Mouse (Mus musculus) small intestine, adult 2 months (tissue): ENCODE results near the gene Tecpr1. TPM values are rescaled to one million over a fixed set of nuclear protein-coding genes. Genes with fewer than 3 reads are reported as not detected.

Experiments used
- H3K27ac ChIP-seq: fragments of 200-500 bp; 2 replicates; pipeline ENCODE4 v1.5.1; 2012; ENCODE audit warnings: low read depth, low read length, control low read depth, inconsistent platforms; ENCODE audit not compliant: insufficient read depth
- H3K27me3 ChIP-seq: fragments of 200-500 bp; 2 replicates; pipeline ENCODE4 v1.6.1; 2012; ENCODE audit warnings: mild to moderate bottlenecking, moderate library complexity, low read length, inconsistent platforms; ENCODE audit not compliant: control insufficient read depth, insufficient read depth
- H3K36me3 ChIP-seq: fragments of 200-500 bp; 2 replicates; pipeline ENCODE4 v1.6.1; 2012; ENCODE audit warnings: mild to moderate bottlenecking, low read length, control low read depth, inconsistent platforms; ENCODE audit not compliant: control insufficient read depth, insufficient read depth
- H3K4me1 ChIP-seq: fragments of 200-500 bp; 2 replicates; pipeline ENCODE4 v1.6.1; 2012; ENCODE audit warnings: low read length, inconsistent platforms, mixed read lengths; ENCODE audit not compliant: control insufficient read depth, insufficient read depth, insufficient read length
- H3K4me3 ChIP-seq: fragments of 200-500 bp; 2 replicates; pipeline ENCODE4 v1.5.1; 2012; ENCODE audit warnings: low read depth, mild to moderate bottlenecking, control low read depth, inconsistent platforms, low read length, moderate library complexity
- CTCF ChIP-seq: fragments of 200-500 bp; IDR thresholded peaks from 2 replicates; pipeline ENCODE4 v1.5.1; 2012; ENCODE audit warnings: low read depth, mild to moderate bottlenecking, control low read depth, inconsistent platforms, low read length, moderate library complexity, mixed read lengths; ENCODE audit not compliant: insufficient replicate concordance, insufficient read length; ENCODE audit errors: extremely low read depth
- POLR2A ChIP-seq: fragments of 200-500 bp; IDR thresholded peaks from 2 replicates; pipeline ENCODE4 v1.6.1; 2012; ENCODE audit warnings: low read depth, mild to moderate bottlenecking, control low read depth, inconsistent platforms, low read length, moderate library complexity
- WGBS: fragments of 180-500 bp; shearing (Covaris S2); methylation state at CpG from one replicate; pipeline ENCODE4 v1.1.7; 2018; 5-methylcytosine and 5-hydroxymethylcytosine counted together
- polyA plus RNA-seq: library from polyadenylated mRNA; depleted of rRNA; stranded (reverse); fragments of >200 nt; gene quantifications from 2 replicates; pipeline ENCODE4 v1.2.3, GENCODE M21; 2012

The Tecpr1 gene
- polyA plus RNA-seq, 1 experiment: 29.7 TPM

DNA sequence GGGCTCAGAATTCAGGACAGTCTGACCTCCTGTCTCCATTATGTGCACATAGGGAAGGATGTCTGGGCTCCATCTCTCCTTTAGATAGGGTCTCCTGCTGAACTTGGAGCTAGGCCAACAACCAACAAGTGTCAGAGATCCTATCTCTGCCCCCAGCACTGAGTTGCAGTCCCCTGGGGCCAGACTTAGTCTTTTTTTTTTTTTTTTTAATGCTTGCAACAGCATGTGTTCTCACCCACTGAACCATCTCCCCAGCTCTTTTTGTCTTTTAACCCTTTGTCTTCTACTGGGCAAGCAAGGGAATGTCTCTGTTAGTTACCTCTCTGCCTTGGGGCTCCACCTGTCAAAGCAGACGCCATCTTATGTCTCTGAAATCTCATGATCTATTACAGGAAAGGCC lies 15.6 kb upstream of the Tecpr1 start:
- H3K27ac ChIP-seq: no peak overlapping the region
- 85% methylated on average over 1 of the region's 1 CpGs for WGBS
- TF ChIP-seq POLR2A: no peak
- no peak for TF ChIP-seq CTCF

DNA sequence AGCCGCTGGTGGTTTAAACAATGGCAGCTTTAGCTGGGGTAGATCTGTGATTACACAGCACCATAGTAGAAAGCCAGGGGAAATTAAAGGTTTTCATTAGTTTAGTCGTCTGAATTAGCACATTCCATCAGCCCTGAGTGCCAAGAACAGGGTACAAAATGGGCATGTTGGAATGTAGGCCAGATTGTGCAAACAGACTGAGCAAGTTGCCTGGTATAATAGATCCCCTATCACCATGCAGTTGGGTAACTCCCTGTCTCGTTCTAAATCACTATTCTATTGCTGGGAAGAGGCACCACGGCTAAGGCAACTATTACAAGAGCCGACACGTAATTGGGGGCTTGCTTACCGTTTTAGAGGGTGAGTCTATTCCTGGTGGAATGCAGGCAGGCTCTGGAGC lies 11.3 kb upstream of the Tecpr1 start:
- TF ChIP-seq POLR2A: no peak
- no peak for TF ChIP-seq CTCF
- H3K36me3 ChIP-seq: no peaks in the 10 kb centered on the region
- WGBS: 86% methylated on average over 7 of the region's 7 CpGs
- H3K27me3 ChIP-seq: no peaks in the 10 kb centered on the region
- no peaks in the 10 kb centered on the region for H3K4me1 ChIP-seq
- no peak overlapping the region for H3K27ac ChIP-seq
- no peak overlapping the region for H3K4me3 ChIP-seq

More for the DNA sequence above, 15.6 kb upstream of the Tecpr1 start:
- Histone ChIP-seq H3K27me3 (no peaks in the 10 kb centered on the region), H3K4me3 (no peak overlapping the region), H3K4me1 (no peaks in the 10 kb centered on the region), H3K36me3 (no peaks in the 10 kb centered on the region)

GRCm38 (mm10) chr5:144234222-144234621 lies 10.8 kb upstream of the Tecpr1 start:
- Histone ChIP-seq H3K27ac (no peak overlapping the region), H3K27me3 (no peaks in the 10 kb centered on the region), H3K4me3 (no peak overlapping the region), H3K36me3 (no peaks in the 10 kb centered on the region), H3K4me1 (no peaks in the 10 kb centered on the region)
- no peak for TF ChIP-seq CTCF
- no peak for TF ChIP-seq POLR2A
- 74% methylated on average over 6 of the region's 6 CpGs for WGBS

DNA sequence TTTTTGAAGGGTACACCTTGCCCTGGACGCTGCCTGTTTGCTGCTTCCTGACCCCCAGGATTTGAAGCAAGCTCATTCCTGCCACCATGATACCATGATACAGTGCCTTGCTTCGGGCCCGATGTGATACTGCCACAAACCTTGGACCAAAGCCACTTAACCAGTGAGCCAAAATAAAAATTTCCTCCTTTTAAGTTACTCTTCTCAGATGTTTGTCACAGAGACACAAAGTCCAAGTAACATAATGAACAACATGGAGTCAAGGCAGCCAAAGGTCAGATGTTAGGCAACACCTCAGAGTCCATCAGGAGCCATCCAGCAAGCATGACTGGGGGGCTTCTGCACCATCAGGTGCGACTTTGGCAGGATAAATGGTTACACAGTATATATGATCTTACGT lies 9.1 kb upstream of the Tecpr1 start:
- no peak overlapping the region for H3K27ac ChIP-seq
- TF ChIP-seq CTCF: no peak
- no peak for TF ChIP-seq POLR2A
- H3K36me3 ChIP-seq: no peaks in the 10 kb centered on the region
- no peak overlapping the region for H3K4me3 ChIP-seq
- H3K27me3 ChIP-seq: no peaks in the 10 kb centered on the region
- H3K4me1 ChIP-seq: no peaks in the 10 kb centered on the region
- WGBS: 74% methylated on average over 5 of the region's 5 CpGs

- no peaks in the 10 kb centered on the region for H3K4me1 ChIP-seq
- 54% methylated on average over 1 of the region's 1 CpGs for WGBS
- no peak overlapping the region for H3K27ac ChIP-seq
- H3K36me3 ChIP-seq: no peaks in the 10 kb centered on the region
- no peak overlapping the region for H3K4me3 ChIP-seq
- H3K27me3 ChIP-seq: no peaks in the 10 kb centered on the region
- TF ChIP-seq CTCF (no peak), POLR2A (no peak)
Observed at GRCm38 (mm10) chr5:144231410-144231809, 8.0 kb upstream of the Tecpr1 start.

DNA sequence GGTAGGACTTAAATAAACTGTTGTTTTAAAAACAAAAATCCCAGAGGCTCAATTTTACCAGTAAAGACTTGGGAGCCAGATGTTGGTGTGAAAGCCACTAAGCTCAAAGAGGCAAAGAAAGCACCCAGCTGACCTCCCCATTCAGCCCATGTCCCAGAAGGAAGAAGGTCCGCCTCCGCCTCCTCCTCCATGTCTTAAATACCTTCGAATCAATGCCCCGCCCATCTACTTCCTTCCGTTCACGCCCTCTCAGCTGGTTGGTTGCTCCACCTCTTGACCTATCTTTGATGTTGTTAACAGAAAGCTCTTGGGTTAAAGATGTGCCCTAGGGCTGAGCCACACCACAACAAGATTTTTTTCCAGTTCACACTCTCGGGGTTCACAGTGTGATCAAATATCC lies 6.8 kb upstream of the Tecpr1 start:
- TF ChIP-seq POLR2A (no peak), CTCF (no peak)
- no peak overlapping the region for H3K4me3 ChIP-seq
- WGBS: 85% methylated on average over 7 of the region's 7 CpGs

DNA sequence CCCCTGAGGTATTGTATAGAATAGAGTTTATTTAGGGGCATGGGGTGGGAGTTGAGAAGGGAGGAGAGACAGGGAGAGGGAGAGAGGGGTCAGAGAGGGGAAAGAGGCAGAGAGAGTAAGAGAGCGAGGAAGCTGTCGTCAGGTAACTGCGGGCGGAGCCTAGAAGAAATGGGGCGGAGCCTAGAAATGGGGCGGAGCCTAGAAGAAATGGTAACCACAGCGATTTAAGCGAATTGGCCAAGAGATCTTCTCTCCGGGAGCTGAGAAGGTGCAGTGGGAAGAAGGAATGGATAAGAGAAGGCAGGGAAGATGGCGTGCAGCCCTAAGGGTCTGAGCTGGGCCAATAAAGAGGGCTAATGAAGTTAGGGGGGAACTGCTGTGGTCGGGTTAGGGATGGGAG lies 2.8 kb upstream of the Tecpr1 start:
- 52% methylated on average over 11 of the region's 11 CpGs for WGBS
- Histone ChIP-seq H3K4me3 (no peak overlapping the region), H3K27me3 (no peaks in the 10 kb centered on the region), H3K36me3 (no peaks in the 10 kb centered on the region), H3K4me1 (no peaks in the 10 kb centered on the region), H3K27ac (no peak overlapping the region)
- TF ChIP-seq CTCF (no peak), POLR2A (no peak)

More for the DNA sequence above, 6.8 kb upstream of the Tecpr1 start:
- no peak overlapping the region for H3K27ac ChIP-seq
- H3K36me3 ChIP-seq: no peaks in the 10 kb centered on the region
- no peaks in the 10 kb centered on the region for H3K4me1 ChIP-seq
- H3K27me3 ChIP-seq: no peaks in the 10 kb centered on the region
